Mouse (Mus musculus) E14TG2a.4 (cell line): ENCODE results near the gene Accsl.

ENCODE experiments used
- CTCF ChIP-seq: conservative IDR thresholded peaks from 2 replicates; pipeline ENCODE4 v1.5.1; 2014; ENCODE audit warnings: low read length
- NANOG ChIP-seq: IDR thresholded peaks from 2 replicates; pipeline ENCODE4 v1.6.1; 2014; ENCODE audit warnings: borderline replicate concordance, low read length, mixed read lengths

GRCm38 (mm10) chr2:93817791-93818190 lies 51.2 kb downstream of the Accsl start:
- TF ChIP-seq CTCF, result no peak
- TF ChIP-seq NANOG, result no peak
